Mouse (Mus musculus): ENCODE data around the gene Rrp8. TPM values are rescaled to one million over a fixed set of nuclear protein-coding genes. Genes with fewer than 3 reads are reported as not detected.
"Not testable (repeated sequence)": the region's sequence is repeated elsewhere in the genome, so short reads cannot be mapped to it uniquely, and the experiment has no call there.

The Rrp8 gene
- polyA plus RNA-seq, 1 experiment from 2014 or later: 44.0 TPM

DNA sequence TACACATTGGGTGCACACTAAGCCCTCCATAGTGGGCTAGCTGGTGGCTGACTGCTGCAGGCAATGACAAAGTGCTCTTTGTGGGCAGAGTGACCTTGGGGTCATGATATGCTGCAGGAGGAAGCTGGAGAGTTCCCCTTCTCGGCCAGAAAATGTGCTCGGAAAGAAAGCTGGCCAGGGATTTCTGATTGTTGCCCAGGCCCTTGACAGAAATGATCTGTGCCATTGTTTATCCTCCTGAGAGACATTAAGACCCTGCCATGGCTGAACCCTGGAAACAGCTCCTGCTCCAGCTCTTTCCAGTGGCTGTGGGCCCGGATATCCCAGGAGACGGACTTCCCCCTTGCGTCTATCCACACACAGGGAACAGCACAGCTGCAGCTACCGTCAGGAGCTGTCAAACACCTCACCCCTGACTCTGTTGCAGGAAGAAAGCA lies 30.6 kb upstream of the Rrp8 start:
- peak overlapping the region; percentile 75 for H3K27ac ChIP-seq (replicated peaks)
- H3K36me3 ChIP-seq: peaks cover 81% of the 10 kb centered on the region
- peak overlapping the region; percentile 25 for H3K4me3 ChIP-seq
- peaks cover 29% of the 10 kb centered on the region for H3K4me1 ChIP-seq
- 26% methylated on average over 6 of the region's 6 CpGs for WGBS
- no peaks in the 10 kb centered on the region for H3K9me3 ChIP-seq (replicated peaks)
- H3K27me3 ChIP-seq (ENCODE audit: low read depth, poor library complexity, severe bottlenecking): peaks cover 31% of the 10 kb centered on the region
- DNase-seq (ENCODE audit: low spot score): peak; percentile 44

DNA sequence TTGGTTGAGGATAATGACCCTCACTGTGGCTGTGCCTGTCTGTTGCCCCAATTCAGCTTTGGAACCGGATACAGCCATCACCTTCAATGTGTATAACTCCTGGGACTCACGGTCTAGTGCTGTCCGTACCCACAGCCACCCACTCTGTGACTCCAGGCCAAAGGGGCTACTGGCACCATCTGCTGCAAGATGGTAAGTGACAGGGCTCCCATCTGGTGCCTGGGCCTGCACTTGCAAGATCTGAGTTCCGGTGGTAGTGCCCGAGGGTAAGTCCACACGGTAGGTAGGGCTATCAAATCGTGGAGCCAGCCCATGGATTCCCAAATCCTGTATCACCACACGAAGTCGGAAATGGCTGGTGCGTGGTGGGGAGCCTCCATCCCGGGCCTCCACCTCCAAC lies 27.1 kb upstream of the Rrp8 start:
- H3K4me3 ChIP-seq: no peak overlapping the region
- H3K27ac ChIP-seq (replicated peaks): no peak overlapping the region
- WGBS: 91% methylated on average over 11 of the region's 11 CpGs
- peaks cover 39% of the 10 kb centered on the region for H3K4me1 ChIP-seq
- peaks cover 53% of the 10 kb centered on the region for H3K27me3 ChIP-seq (ENCODE audit: low read depth, poor library complexity, severe bottlenecking)
- no peak for DNase-seq (ENCODE audit: low spot score)
- peaks cover 80% of the 10 kb centered on the region for H3K36me3 ChIP-seq
- H3K9me3 ChIP-seq (replicated peaks): no peaks in the 10 kb centered on the region

DNA sequence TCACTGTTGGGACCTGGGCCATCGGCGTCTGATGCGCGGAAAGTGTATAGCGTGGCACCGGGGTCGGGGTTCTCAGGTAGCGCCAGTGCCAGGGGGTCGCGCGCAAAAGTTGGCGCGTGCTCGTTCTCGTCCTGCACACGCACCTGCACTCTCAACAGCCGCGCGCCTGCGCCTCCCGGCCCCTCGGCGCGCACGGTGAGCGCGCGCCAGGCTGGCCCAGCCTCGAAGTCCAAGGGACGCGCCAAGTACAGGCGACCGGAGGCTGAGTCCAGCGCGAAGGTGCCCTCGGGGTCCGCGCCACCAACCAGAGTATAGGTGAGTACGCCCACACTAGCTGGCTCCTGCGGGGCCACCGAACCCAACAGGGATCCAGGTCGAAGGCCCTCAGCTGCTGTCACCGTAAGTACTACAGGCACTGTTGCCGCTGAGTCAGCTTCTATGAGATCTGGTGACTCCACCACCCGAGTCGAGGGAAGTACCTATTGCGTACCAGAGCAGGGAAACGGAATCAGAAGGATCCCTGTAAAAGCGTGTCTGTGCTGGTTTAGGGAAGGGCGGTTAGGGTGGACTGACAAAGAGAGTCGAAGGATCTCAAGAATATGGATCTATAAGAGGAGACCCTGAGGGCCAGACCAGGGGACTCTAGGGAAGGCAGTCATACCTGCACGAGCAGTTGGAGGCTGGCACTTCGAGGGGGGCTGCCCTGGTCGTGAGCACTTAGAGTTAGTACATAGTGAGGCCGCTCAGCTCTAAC lies 25.5 kb upstream of the Rrp8 start:
- whole genome bisulfite sequencing: 15% methylated on average over 55 of the region's 55 CpGs
- peaks cover 53% of the 10 kb centered on the region for H3K27me3 ChIP-seq (ENCODE audit: low read depth, poor library complexity, severe bottlenecking)
- peaks cover 93% of the 10 kb centered on the region for H3K36me3 ChIP-seq
- H3K4me3 ChIP-seq: peak overlapping the region; percentile 44
- DNase-seq (ENCODE audit: low spot score): no peak
- peaks cover 24% of the 10 kb centered on the region for H3K4me1 ChIP-seq
- no peak overlapping the region for H3K27ac ChIP-seq (replicated peaks)
- no peaks in the 10 kb centered on the region for H3K9me3 ChIP-seq (replicated peaks)

DNA sequence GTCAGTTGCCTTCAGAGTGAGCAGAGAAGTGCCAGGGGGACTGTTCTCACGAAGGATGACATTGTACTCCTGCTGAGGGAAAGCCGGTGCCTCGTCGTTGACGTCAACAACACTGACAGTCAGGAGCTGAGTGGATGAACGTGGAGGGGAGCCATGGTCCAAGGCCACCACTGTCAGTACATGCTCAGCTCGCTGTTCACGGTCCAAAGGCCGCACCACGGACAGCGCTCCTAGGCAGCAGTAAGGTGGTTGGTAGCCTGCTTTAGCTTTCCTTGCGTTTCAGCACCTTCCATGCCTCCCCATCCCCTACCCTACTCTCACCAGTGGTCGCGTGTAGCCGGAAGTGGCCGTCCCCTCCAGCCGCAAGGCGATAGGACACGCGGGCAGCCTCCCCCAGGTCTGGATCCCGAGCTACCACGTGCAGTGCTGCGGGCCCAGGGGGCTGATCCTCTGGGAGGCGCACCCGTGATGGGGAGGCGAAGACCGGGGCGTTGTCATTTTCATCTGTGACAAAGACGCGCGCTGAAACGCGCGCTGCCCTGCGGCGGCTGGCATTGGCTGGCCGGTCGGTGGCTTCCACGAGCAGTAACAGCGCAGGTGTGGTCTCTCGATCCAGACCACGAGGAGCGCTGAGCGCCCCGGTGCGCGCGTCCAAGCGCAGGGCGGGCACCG lies 24.8 kb upstream of the Rrp8 start:
- DNase-seq (ENCODE audit: low spot score): peak; percentile 33
- Histone ChIP-seq H3K27me3 (ENCODE audit: low read depth, poor library complexity, severe bottlenecking) (peaks cover 53% of the 10 kb centered on the region), H3K4me3 (peak overlapping the region; percentile 44), H3K9me3 (replicated peaks) (no peaks in the 10 kb centered on the region), H3K27ac (replicated peaks) (no peak overlapping the region), H3K4me1 (peaks cover 17% of the 10 kb centered on the region), H3K36me3 (peaks cover 97% of the 10 kb centered on the region)
- WGBS: 12% methylated on average over 51 of the region's 51 CpGs

DNA sequence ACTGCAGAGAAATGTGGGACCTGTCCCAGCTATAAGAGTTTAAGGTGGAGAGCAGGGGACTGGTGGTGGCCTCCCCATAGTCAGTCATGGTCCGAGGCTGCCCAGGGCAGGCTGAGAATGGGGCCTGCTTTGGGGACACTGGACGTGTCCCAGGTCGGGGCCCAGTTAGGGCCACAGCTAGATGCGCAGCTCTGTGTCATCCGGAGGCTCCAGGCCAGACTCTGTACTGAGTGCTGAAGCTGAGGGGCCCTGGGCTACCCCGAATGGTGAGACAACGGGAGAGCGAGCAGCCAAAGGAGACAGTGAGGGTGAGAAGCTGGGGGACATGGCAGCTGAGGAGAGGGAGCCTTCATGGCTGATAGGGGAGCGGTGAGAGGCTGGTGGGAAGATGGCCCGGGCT lies 16.1 kb upstream of the Rrp8 start:
- Histone ChIP-seq H3K9me3 (replicated peaks) (no peaks in the 10 kb centered on the region), H3K4me3 (no peak overlapping the region), H3K27me3 (ENCODE audit: low read depth, poor library complexity, severe bottlenecking) (no peaks in the 10 kb centered on the region), H3K4me1 (peaks cover 15% of the 10 kb centered on the region), H3K27ac (replicated peaks) (no peak overlapping the region), H3K36me3 (peaks cover 75% of the 10 kb centered on the region)
- 91% methylated on average over 10 of the region's 10 CpGs for WGBS
- DNase-seq (ENCODE audit: low spot score): no peak

DNA sequence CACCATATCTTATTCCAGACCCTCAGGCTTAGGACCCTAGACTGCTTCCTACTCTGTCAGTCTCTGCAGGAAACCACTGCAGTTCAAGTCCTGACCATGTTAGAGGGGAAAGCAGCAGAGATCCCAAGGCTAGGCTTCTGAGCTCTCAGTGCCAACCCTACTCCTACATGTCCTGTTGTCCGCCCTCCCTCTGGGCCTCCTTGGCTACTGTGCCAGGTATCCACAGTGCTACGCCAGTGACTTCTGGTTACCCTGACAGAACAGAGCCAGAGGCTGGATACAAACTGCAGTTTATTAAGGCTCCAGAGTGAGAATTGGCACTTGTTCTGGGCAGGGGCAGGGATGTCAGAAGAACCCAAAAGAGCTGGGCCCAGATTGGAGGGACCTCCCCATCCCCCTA lies 15.5 kb upstream of the Rrp8 start:
- no peaks in the 10 kb centered on the region for H3K9me3 ChIP-seq (replicated peaks)
- WGBS: 83% methylated on average over 2 of the region's 2 CpGs

DNA sequence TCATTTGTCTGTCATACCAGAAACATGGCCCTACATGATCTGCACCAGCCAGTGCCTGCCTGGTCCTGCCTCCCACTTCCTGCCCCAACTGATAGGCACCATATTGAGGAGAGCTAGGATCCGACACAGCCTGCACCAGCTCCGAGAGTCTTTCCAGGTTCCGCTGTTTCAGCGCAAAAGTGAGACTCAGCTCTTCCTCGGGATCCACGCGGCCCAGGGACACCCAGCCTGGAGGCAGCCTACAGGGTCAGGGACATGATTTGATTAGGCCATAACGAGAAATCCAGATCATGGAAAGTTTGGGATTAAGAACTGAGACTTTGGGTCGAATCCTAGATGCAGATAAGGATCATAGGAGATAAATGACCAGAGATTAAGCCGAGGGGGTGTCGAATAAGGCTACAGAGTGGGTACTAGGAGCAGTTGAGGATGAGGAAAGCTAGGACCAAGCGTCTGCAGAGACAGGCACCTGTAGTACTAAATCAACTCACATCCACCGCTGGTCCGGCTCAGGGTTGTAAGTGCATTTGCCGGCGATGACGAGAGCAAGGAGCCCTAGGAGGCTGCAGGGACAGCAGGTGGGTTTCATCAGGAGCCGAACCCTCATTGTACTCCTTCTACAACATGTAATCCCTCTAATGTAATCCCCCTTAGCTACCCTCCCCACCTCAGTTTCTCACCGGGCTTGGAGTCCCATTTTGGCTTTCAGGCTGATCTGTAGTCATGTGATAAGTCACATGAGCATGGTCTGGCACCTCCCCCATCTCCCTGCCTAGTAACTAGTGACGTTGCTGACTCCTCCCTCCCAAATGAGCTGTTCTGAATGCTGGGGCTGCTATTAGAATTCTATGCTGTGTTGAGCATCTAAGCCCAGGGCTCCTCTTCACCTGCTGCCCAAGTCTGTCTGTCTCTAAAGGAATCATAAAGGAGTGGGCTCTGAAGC lies 14.6 kb upstream of the Rrp8 start, which contains the start of gene Tpp1:
Gene Tpp1, minus strand, starts transcription at position 745 of the 943 bp plus-strand sequence.
- Histone ChIP-seq H3K4me1 (peaks cover 15% of the 10 kb centered on the region), H3K27me3 (ENCODE audit: low read depth, poor library complexity, severe bottlenecking) (no peaks in the 10 kb centered on the region), H3K36me3 (peaks cover 73% of the 10 kb centered on the region), H3K27ac (replicated peaks) (peak within 1 kb of the TSS; percentile 88), H3K4me3 (peak within 1 kb of the TSS; percentile 72), H3K9me3 (replicated peaks) (no peaks in the 10 kb centered on the region)
- DNase-seq (ENCODE audit: low spot score): peak; percentile 89
- WGBS: 26% methylated on average over 20 of the region's 20 CpGs

More for the DNA sequence above, 15.5 kb upstream of the Rrp8 start:
- Histone ChIP-seq H3K27ac (replicated peaks) (no peak overlapping the region), H3K4me3 (no peak overlapping the region), H3K36me3 (peaks cover 73% of the 10 kb centered on the region), H3K4me1 (peaks cover 15% of the 10 kb centered on the region), H3K27me3 (ENCODE audit: low read depth, poor library complexity, severe bottlenecking) (no peaks in the 10 kb centered on the region)
- no peak for DNase-seq (ENCODE audit: low spot score)

DNA sequence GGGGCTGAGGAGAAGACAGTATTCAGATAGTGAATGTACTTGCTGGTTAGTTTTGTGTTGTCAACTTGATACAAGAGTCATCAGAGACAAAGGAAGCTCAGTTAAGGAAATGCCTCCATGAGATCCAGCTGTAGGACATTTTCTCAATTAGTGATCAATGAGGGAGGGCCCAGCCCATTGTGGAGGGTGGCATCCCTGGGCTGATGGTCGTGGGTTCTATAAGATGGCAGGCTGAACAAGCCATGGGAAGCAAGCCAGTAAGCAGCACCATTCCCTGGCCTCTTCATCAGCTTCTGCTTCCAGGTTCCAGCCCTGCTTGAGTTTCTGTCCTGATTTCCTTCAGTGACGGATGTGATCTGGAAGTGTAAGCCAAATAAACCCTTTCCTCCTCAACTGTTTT lies 10.6 kb upstream of the Rrp8 start:
- Histone ChIP-seq H3K9me3 (replicated peaks) (no peaks in the 10 kb centered on the region), H3K27ac (replicated peaks) (no peak overlapping the region), H3K4me3 (no peak overlapping the region), H3K27me3 (ENCODE audit: low read depth, poor library complexity, severe bottlenecking) (no peaks in the 10 kb centered on the region), H3K4me1 (peaks cover 35% of the 10 kb centered on the region), H3K36me3 (peaks cover 44% of the 10 kb centered on the region)
- no peak for DNase-seq (ENCODE audit: low spot score)
- WGBS: 83% methylated on average over 2 of the region's 2 CpGs

DNA sequence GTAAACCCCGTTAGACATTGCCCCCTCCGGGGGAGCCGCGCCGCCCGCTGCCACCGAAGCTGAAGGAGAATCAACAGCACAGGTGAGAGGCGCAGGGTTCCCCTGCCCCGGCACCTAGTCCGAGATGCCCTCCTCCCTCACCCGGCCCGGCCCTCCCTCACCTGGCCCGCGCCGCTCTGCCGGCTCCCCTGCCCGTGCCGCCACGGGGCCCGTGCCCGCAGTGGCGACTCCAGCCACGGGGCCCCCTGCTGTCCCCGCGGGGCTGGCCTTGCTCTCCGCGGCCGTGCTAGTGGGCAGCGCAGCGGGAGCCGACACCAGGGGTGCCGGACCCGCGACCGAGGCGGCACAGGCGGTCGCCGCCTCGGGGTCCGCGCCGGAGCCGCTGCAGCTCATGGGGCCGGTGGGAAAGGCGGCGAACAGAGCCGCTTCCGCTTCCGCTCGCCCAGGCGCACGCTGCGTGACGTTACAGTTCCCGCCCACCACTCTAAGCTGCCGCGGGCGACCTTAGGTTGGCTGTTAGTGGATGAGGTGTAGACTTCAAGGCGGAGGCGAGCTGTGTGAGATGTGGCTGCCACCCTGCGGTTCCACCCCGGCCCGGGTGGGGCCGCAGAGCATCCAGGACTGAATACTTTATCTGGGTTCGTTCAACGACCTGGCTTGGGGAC lies 6.9 kb upstream of the Rrp8 start, which contains the start of gene Taf10:
Gene Taf10, minus strand, starts transcription at position 436 of the 665 bp plus-strand sequence.
- DNase-seq (ENCODE audit: low spot score): peak; percentile 90
- Histone ChIP-seq H3K27ac (replicated peaks) (peak within 1 kb of the TSS; percentile 94), H3K9me3 (replicated peaks) (no peaks in the 10 kb centered on the region), H3K4me1 (peaks cover 26% of the 10 kb centered on the region), H3K36me3 (peaks cover 62% of the 10 kb centered on the region), H3K27me3 (ENCODE audit: low read depth, poor library complexity, severe bottlenecking) (no peaks in the 10 kb centered on the region), H3K4me3 (peak within 1 kb of the TSS; percentile 97)
- under 1% methylated on average over 66 of the region's 67 CpGs for WGBS

DNA sequence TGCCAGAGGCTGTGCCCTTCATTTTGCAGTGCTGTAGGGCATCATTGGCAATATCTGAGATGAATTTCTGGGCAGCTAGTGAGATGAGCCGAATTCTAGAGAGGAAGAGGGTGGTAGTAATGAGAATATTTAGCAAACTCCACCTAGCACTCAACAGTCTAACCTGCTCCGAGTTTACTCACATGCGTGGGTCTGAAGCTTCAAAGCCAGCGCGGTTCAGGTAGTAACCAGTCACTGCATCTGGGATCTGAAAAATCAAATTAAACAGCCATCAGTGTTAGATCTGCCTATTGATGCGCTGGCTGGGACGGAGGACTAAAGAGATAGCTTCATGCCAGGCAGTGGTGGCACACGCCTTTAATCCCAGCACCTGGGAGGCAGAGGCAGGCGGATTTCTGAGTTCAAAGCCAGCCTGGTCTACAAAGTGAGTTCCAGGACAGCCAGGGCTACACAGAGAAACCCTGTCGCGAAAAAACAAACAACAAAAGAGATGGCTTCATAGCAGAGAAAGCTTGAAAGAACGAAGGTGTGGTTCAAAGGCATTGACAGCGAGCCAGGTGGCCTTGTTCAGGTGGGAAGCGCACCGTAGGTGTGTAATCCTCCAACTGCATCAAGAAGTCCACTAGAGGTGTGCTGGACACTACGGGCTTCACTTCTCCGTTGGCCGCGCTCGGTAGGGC lies 6.2 kb upstream of the Rrp8 start:
- H3K27me3 ChIP-seq (ENCODE audit: low read depth, poor library complexity, severe bottlenecking); DNase-seq (ENCODE audit: low spot score); H3K9me3 ChIP-seq (replicated peaks): not testable (repeated sequence)
- 34% methylated on average over 20 of the region's 20 CpGs for WGBS
- Histone ChIP-seq H3K36me3 (peaks cover 55% of the 10 kb centered on the region), H3K4me3 (peak overlapping the region; percentile 97), H3K4me1 (peaks cover 33% of the 10 kb centered on the region), H3K27ac (replicated peaks) (peak overlapping the region; percentile 94)

DNA sequence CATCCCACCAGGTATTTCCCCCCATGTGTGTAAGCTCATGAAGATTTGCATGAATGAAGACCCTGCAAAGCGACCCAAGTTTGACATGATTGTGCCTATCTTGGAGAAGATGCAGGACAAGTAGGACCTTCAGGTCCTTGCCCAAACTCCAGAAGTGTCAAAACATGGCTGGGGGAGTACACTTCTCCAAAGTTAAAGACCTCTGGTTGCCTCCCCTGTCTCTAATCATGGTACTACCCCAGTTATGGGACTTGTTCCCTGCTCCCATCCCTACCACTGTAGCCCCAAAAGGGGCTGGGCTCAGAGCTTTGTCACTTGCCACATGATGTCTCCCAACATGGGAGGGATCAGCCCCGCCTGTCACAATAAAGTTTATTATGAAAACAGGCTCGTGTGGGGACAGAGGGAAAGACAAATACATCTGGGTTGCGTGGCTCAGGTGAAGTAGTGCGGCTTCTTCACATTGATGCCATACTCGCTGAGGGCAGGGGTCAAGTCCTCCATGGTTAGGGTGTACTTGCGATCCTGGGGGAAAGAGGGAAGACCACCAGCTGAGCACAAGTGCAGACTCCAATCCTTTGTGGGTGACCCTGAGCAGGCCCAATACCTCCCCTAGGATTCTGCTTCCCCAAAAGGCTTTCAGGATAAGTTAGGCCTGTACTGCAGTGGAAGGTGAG lies 5.5 kb upstream of the Rrp8 start:
- Histone ChIP-seq H3K36me3 (peaks cover 50% of the 10 kb centered on the region), H3K4me1 (peaks cover 40% of the 10 kb centered on the region), H3K4me3 (peak overlapping the region; percentile 97)
- H3K27ac ChIP-seq (replicated peaks); DNase-seq (ENCODE audit: low spot score); H3K9me3 ChIP-seq (replicated peaks); H3K27me3 ChIP-seq (ENCODE audit: low read depth, poor library complexity, severe bottlenecking): not testable (repeated sequence)
- WGBS: 94% methylated on average over 7 of the region's 7 CpGs

All from midbrain, embryonic 10.5 days (tissue).